Mouse (Mus musculus) hindbrain, embryonic 11.5 days (tissue): ENCODE measurements around the gene Lsp1. TPM values are rescaled to one million over a fixed set of nuclear protein-coding genes. Genes with fewer than 3 reads are reported as not detected.
A peak's percentile ranks its signal among the peaks of the same experiment; 100 is the strongest.

Experiments
- ATAC-seq: fragments of 200-750 bp; cut with Nextera tagmentation; 2 replicates; pipeline ENCODE4 v1.8.0; 2017; ENCODE audit warnings: mild to moderate bottlenecking, moderate TSS enrichment, moderate library complexity; ENCODE audit not compliant: low FRiP score
- DNase-seq: peaks from one replicate; pipeline ENCODE4 v3.0.0-alpha.2; 2015; ENCODE audit warnings: low spot score
- H3K27ac ChIP-seq: fragments of 300-500 bp; sonication (generic); 2 replicates; pipeline ENCODE4 v1.5.1; 2014; ENCODE audit warnings: mild to moderate bottlenecking, low read depth, low read length
- H3K27me3 ChIP-seq: fragments of 300-500 bp; sonication (generic); 2 replicates; pipeline ENCODE4 v1.6.1; 2014; ENCODE audit warnings: mild to moderate bottlenecking, low read length, moderate library complexity, mixed read lengths; ENCODE audit not compliant: control insufficient read depth, insufficient read depth
- H3K36me3 ChIP-seq: fragments of 300-500 bp; sonication (generic); 2 replicates; pipeline ENCODE4 v1.6.1; 2014; ENCODE audit warnings: mild to moderate bottlenecking, low read length, moderate library complexity, mixed read lengths; ENCODE audit not compliant: control insufficient read depth, insufficient read depth
- H3K4me1 ChIP-seq: fragments of 300-500 bp; sonication (generic); replicated peaks from 2 replicates; pipeline ENCODE4 v1.6.1; 2014; ENCODE audit warnings: low read length, mixed read lengths; ENCODE audit not compliant: control insufficient read depth, insufficient read depth
- H3K4me2 ChIP-seq: fragments of 300-500 bp; sonication (generic); replicated peaks from 2 replicates; pipeline ENCODE4 v1.6.1; 2014; ENCODE audit warnings: mild to moderate bottlenecking, low read depth, low read length
- H3K4me3 ChIP-seq: fragments of 300-500 bp; sonication (generic); 2 replicates; pipeline ENCODE4 v1.5.1; 2014; ENCODE audit warnings: low read depth, low read length
- H3K9ac ChIP-seq: fragments of 300-500 bp; sonication (generic); 2 replicates; pipeline ENCODE4 v1.6.1; 2014; ENCODE audit warnings: low read depth, low read length
- H3K9me3 ChIP-seq: fragments of 300-500 bp; sonication (generic); 2 replicates; pipeline ENCODE4 v1.6.1; 2016; ENCODE audit warnings: low read length; ENCODE audit not compliant: control insufficient read depth
- WGBS: fragments of 180-500 bp; shearing (Covaris S2); extraction: QIAGEN DNeasy Blood & Tissue Kit; methylation state at CpG from one replicate; pipeline ENCODE4 v1.1.7; 2014; 5-methylcytosine and 5-hydroxymethylcytosine counted together
- polyA plus RNA-seq: library from polyadenylated mRNA; unstranded; fragments of >200 nt; fragmentation: Nextera tagmentation; extraction: Ambion mirVana; gene quantifications from 2 replicates; pipeline ENCODE4 v1.2.1, GENCODE M21; 2014

The Lsp1 gene
- polyA plus RNA-seq, 1 experiment from 2014 or later: 16.1 TPM

- WGBS: 80% methylated on average over 7 of the region's 7 CpGs
- H3K9ac ChIP-seq: no peak overlapping the region
- 0 out of 2 replicates have a peak, but pooled peaks cover 1% of the 10 kb centered on the region for H3K27me3 ChIP-seq
- ATAC-seq: no peak
- H3K27ac ChIP-seq: no peak overlapping the region
- DNase-seq: no peak
- H3K4me1 ChIP-seq: peaks cover 14% of the 10 kb centered on the region
- H3K9me3 ChIP-seq: no peaks in the 10 kb centered on the region
- no peak overlapping the region for H3K4me2 ChIP-seq
- no peak overlapping the region for H3K4me3 ChIP-seq
- H3K36me3 ChIP-seq: no peaks in the 10 kb centered on the region
Observed at GRCm38 (mm10) chr7:142470171-142470691, 9.6 kb downstream of the Lsp1 start.

GRCm38 (mm10) chr7:142470808-142471413, 10.3 kb downstream of the Lsp1 start:
- H3K36me3 ChIP-seq: no peaks in the 10 kb centered on the region
- H3K4me3 ChIP-seq: no peak overlapping the region
- peak overlapping the region; percentile 43; the same call in 1 of the 2 replicates for H3K27ac ChIP-seq
- 0 out of 2 replicates have a peak, but pooled peaks cover 2% of the 10 kb centered on the region for H3K27me3 ChIP-seq
- H3K4me1 ChIP-seq: peaks cover 14% of the 10 kb centered on the region
- no peaks in the 10 kb centered on the region for H3K9me3 ChIP-seq
- peak; percentile 49 for DNase-seq
- 23% methylated on average over 4 of the region's 4 CpGs for WGBS
- no peak for ATAC-seq
- no peak overlapping the region for H3K9ac ChIP-seq
- H3K4me2 ChIP-seq: no peak overlapping the region

DNA sequence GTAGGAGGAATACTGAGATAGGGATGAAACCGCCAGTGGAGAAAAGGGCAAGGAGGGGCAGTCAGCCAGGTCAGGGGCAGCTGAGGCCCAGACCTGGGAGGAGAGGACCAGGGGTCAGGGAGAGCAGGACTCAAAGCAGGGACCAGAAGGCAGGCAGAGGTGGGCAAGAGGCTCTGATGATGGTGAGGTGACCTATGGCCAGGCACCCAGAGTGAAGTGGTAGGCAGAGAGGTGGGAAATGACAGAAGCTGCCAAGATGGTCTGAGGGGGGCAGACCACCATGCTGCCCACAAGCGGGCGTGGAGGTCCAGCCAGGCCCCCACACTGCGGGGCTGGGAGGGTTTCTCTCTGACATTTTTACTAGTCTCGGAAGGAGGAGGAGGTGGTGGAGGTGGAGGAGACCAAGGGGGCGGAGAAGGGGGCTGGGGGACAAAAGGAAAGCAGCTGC, 10.8 kb downstream of the Lsp1 start:
- H3K4me1 ChIP-seq: peaks cover 14% of the 10 kb centered on the region
- H3K27me3 ChIP-seq: 0 out of 2 replicates have a peak, but pooled peaks cover 2% of the 10 kb centered on the region
- H3K36me3 ChIP-seq: no peaks in the 10 kb centered on the region
- peak overlapping the region; percentile 43 for H3K27ac ChIP-seq
- ATAC-seq (peak; percentile 41), DNase-seq (no peak)
- H3K4me2 ChIP-seq: no peak overlapping the region
- peak overlapping the region; percentile 47 for H3K9ac ChIP-seq
- no peak overlapping the region for H3K4me3 ChIP-seq
- WGBS: 26% methylated on average over 6 of the region's 6 CpGs
- H3K9me3 ChIP-seq: no peaks in the 10 kb centered on the region

DNA sequence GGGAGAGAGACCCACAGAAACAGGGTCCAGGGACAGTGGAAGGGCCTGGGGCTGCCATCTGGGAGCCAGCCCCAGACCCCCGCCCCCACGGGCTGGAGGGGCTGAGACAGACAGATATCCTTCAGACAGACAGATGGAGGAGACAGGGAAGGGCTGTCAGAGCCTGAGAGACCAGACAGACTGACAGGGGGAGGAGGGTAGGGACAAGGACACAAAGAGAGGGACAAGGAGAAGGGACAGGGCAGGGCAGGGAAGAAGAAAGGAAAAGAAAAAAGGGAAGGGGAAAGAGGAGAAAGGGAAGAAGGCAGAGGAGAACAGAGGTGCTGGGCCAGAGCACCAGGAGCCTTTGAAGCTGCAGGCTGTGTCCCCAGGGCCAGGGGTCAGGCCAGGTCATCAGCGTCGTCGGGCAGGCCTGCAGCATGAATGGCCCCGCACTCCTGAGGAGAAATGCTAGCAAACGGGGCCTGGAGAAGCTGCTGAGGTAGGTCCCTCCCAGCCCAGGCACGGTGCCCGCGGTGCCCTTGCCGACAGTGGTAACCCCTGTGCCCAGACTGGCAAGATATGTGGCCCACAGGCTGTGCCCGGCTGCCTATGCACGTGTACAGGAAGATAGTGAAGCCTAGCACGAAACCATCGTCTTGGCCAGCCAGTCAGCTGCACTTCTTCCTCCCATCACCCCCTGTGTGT, 11.4 kb downstream of the Lsp1 start:
- ATAC-seq: peak; percentile 32
- Histone ChIP-seq H3K27me3 (0 out of 2 replicates have a peak, but pooled peaks cover 2% of the 10 kb centered on the region), H3K4me3 (no peak overlapping the region), H3K36me3 (no peaks in the 10 kb centered on the region), H3K9me3 (no peaks in the 10 kb centered on the region), H3K4me1 (peaks cover 14% of the 10 kb centered on the region), H3K9ac (peak overlapping the region; percentile 47), H3K27ac (peak overlapping the region; percentile 43), H3K4me2 (no peak overlapping the region)
- 21% methylated on average over 15 of the region's 15 CpGs for WGBS
- peak; percentile 49 for DNase-seq

DNA sequence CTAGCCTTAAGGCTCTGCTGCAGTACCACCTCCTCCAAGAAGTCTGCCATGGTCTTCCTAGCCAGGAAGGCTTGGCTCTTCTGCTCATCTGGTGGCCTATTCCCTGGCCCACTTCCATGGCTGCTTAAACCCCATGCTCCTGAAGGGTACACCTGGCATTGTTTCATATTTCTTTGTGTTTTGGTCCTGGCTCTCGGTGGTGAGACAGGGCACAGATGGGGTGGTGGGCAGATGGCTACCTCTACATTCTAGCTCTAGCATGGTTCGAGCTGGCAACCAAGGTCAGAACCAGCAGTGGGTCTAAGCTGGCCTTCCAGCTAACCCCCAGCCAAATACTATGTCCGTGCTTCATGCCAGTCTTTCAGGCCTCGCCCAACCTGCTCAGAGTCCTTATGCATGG, 12.3 kb downstream of the Lsp1 start:
- H3K9me3 ChIP-seq: no peaks in the 10 kb centered on the region
- H3K4me3 ChIP-seq: no peak overlapping the region
- H3K27ac ChIP-seq: no peak overlapping the region
- H3K4me2 ChIP-seq: no peak overlapping the region
- ATAC-seq (no peak), DNase-seq (no peak)
- no peaks in the 10 kb centered on the region for H3K36me3 ChIP-seq
- no peak overlapping the region for H3K9ac ChIP-seq
- peaks cover 14% of the 10 kb centered on the region for H3K4me1 ChIP-seq
- H3K27me3 ChIP-seq: 0 out of 2 replicates have a peak, but pooled peaks cover 2% of the 10 kb centered on the region
- 94% methylated on average over 4 of the region's 4 CpGs for WGBS

DNA sequence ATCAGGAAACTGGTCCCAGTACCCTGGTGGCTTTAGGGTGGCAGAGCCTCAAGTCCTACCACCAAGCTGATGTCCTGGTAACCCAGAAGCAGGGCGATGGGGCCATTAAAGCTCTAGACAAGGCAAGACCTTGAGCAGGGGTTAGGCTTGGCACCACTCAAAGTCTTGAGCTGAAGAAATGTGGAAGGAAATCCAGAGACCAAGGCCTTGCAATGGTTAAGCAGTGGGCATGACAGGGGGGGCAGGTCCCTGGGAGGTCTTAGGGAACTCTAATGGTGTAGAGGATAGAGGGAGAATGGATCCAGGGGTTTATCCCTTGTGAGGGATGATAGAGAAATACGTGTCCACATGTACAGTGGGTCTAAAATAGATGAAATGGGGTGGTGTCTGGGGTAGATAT, 12.9 kb downstream of the Lsp1 start:
- DNase-seq: no peak
- Histone ChIP-seq H3K27me3 (0 out of 2 replicates have a peak, but pooled peaks cover 2% of the 10 kb centered on the region), H3K36me3 (no peaks in the 10 kb centered on the region), H3K4me3 (no peak overlapping the region), H3K27ac (no peak overlapping the region), H3K4me2 (no peak overlapping the region), H3K4me1 (peaks cover 14% of the 10 kb centered on the region), H3K9me3 (no peaks in the 10 kb centered on the region), H3K9ac (no peak overlapping the region)
- 94% methylated on average over 2 of the region's 2 CpGs for WGBS
- ATAC-seq: no peak

- H3K4me3 ChIP-seq: no peak overlapping the region
- 0 out of 2 replicates have a peak, but pooled peaks cover 2% of the 10 kb centered on the region for H3K27me3 ChIP-seq
- no peak overlapping the region for H3K27ac ChIP-seq
- no peaks in the 10 kb centered on the region for H3K9me3 ChIP-seq
- H3K4me2 ChIP-seq: no peak overlapping the region
- no peak overlapping the region for H3K9ac ChIP-seq
- no peak for ATAC-seq
- DNase-seq: no peak
- 74% methylated on average over 14 of the region's 14 CpGs for WGBS
- no peaks in the 10 kb centered on the region for H3K36me3 ChIP-seq
- peaks cover 14% of the 10 kb centered on the region for H3K4me1 ChIP-seq
Observed at GRCm38 (mm10) chr7:142474799-142475198, 14.2 kb downstream of the Lsp1 start.

GRCm38 (mm10) chr7:142475641-142476040, 15.0 kb downstream of the Lsp1 start:
- no peak overlapping the region for H3K4me3 ChIP-seq
- WGBS: 72% methylated on average over 7 of the region's 7 CpGs
- 0 out of 2 replicates have a peak, but pooled peaks cover 2% of the 10 kb centered on the region for H3K27me3 ChIP-seq
- H3K9me3 ChIP-seq: no peaks in the 10 kb centered on the region
- H3K27ac ChIP-seq: no peak overlapping the region
- peaks cover 14% of the 10 kb centered on the region for H3K4me1 ChIP-seq
- no peaks in the 10 kb centered on the region for H3K36me3 ChIP-seq
- H3K4me2 ChIP-seq: no peak overlapping the region
- ATAC-seq: no peak
- no peak overlapping the region for H3K9ac ChIP-seq
- DNase-seq: no peak
